Mouse (Mus musculus): ENCODE data around the gene Nprl3. TPM values are rescaled to one million over a fixed set of nuclear protein-coding genes. Genes with fewer than 3 reads are reported as not detected.

The Nprl3 gene
- polyA plus RNA-seq, 1 experiment from 2014 or later, result 45.2 TPM

GRCm38 (mm10) chr11:32197766-32198165 is 69.7 kb downstream of the Nprl3 start:
- 22% methylated on average over 3 of the region's 3 CpGs for WGBS
- Histone ChIP-seq H3K9ac (ENCODE audit: low read length) (no peak overlapping the region), H3K27me3 (ENCODE audit: control insufficient read depth, insufficient read depth, low read depth, low read length) (no peaks in the 10 kb centered on the region; the same call in 1 of the 2 replicates), H3K4me3 (ENCODE audit: low read length) (no peak overlapping the region), H3K27ac (ENCODE audit: low read length) (no peak overlapping the region), H3K36me3 (ENCODE audit: control insufficient read depth, insufficient read depth, low read length) (no peaks in the 10 kb centered on the region), H3K4me2 (ENCODE audit: low read depth, low read length) (no peak overlapping the region), H3K9me3 (ENCODE audit: control insufficient read depth, low read length) (no peaks in the 10 kb centered on the region), H3K4me1 (replicated peaks; ENCODE audit: control insufficient read depth, insufficient read depth, low read length) (no peaks in the 10 kb centered on the region)
- ATAC-seq (ENCODE audit: low read depth), result no peak

GRCm38 (mm10) chr11:32196727-32197126 is 70.8 kb downstream of the Nprl3 start:
- WGBS, result 65% methylated on average over 6 of the region's 6 CpGs
- Histone ChIP-seq H3K4me1 (replicated peaks; ENCODE audit: control insufficient read depth, insufficient read depth, low read length) (no peaks in the 10 kb centered on the region), H3K4me2 (ENCODE audit: low read depth, low read length) (no peak overlapping the region), H3K27me3 (ENCODE audit: control insufficient read depth, insufficient read depth, low read depth, low read length) (no peaks in the 10 kb centered on the region; the same call in 1 of the 2 replicates), H3K27ac (ENCODE audit: low read length) (no peak overlapping the region), H3K9me3 (ENCODE audit: control insufficient read depth, low read length) (no peaks in the 10 kb centered on the region), H3K4me3 (ENCODE audit: low read length) (no peak overlapping the region), H3K9ac (ENCODE audit: low read length) (no peak overlapping the region), H3K36me3 (ENCODE audit: control insufficient read depth, insufficient read depth, low read length) (no peaks in the 10 kb centered on the region)
- ATAC-seq (ENCODE audit: low read depth), result no peak

- 27% methylated on average over 11 of the region's 11 CpGs for WGBS
- H3K27ac ChIP-seq (ENCODE audit: low read length), result no peak overlapping the region
- no peak for ATAC-seq (ENCODE audit: low read depth)
These were observed 71.5 kb downstream of the Nprl3 start for GRCm38 (mm10) chr11:32195867-32196540.

GRCm38 (mm10) chr11:32194626-32195025 is 72.9 kb downstream of the Nprl3 start:
- Histone ChIP-seq H3K27me3 (ENCODE audit: control insufficient read depth, insufficient read depth, low read depth, low read length) (no peaks in the 10 kb centered on the region; the same call in 1 of the 2 replicates), H3K4me2 (ENCODE audit: low read depth, low read length) (no peak overlapping the region), H3K4me1 (replicated peaks; ENCODE audit: control insufficient read depth, insufficient read depth, low read length) (no peaks in the 10 kb centered on the region), H3K9me3 (ENCODE audit: control insufficient read depth, low read length) (no peaks in the 10 kb centered on the region), H3K4me3 (ENCODE audit: low read length) (no peak overlapping the region), H3K27ac (ENCODE audit: low read length) (no peak overlapping the region), H3K9ac (ENCODE audit: low read length) (no peak overlapping the region), H3K36me3 (ENCODE audit: control insufficient read depth, insufficient read depth, low read length) (no peaks in the 10 kb centered on the region)
- ATAC-seq (ENCODE audit: low read depth), result no peak
- 79% methylated on average over 5 of the region's 5 CpGs for WGBS

More at GRCm38 (mm10) chr11:32195867-32196540, 71.5 kb downstream of the Nprl3 start:
- H3K36me3 ChIP-seq (ENCODE audit: control insufficient read depth, insufficient read depth, low read length), result no peaks in the 10 kb centered on the region
- no peak overlapping the region; the same call in 1 of the 2 replicates for H3K9ac ChIP-seq (ENCODE audit: low read length)
- no peak overlapping the region for H3K4me3 ChIP-seq (ENCODE audit: low read length)
- no peak overlapping the region for H3K4me2 ChIP-seq (ENCODE audit: low read depth, low read length)
- no peaks in the 10 kb centered on the region; the same call in 1 of the 2 replicates for H3K27me3 ChIP-seq (ENCODE audit: control insufficient read depth, insufficient read depth, low read depth, low read length)
- no peaks in the 10 kb centered on the region for H3K4me1 ChIP-seq (replicated peaks; ENCODE audit: control insufficient read depth, insufficient read depth, low read length)
- no peaks in the 10 kb centered on the region for H3K9me3 ChIP-seq (ENCODE audit: control insufficient read depth, low read length)

- Histone ChIP-seq H3K9ac (ENCODE audit: low read length) (no peak overlapping the region), H3K9me3 (ENCODE audit: control insufficient read depth, low read length) (no peaks in the 10 kb centered on the region), H3K4me2 (ENCODE audit: low read depth, low read length) (no peak overlapping the region), H3K27ac (ENCODE audit: low read length) (no peak overlapping the region), H3K27me3 (ENCODE audit: control insufficient read depth, insufficient read depth, low read depth, low read length) (no peaks in the 10 kb centered on the region; the same call in 1 of the 2 replicates), H3K36me3 (ENCODE audit: control insufficient read depth, insufficient read depth, low read length) (no peaks in the 10 kb centered on the region), H3K4me1 (replicated peaks; ENCODE audit: control insufficient read depth, insufficient read depth, low read length) (no peaks in the 10 kb centered on the region), H3K4me3 (ENCODE audit: low read length) (no peak overlapping the region)
- 76% methylated on average over 10 of the region's 10 CpGs for WGBS
- no peak for ATAC-seq (ENCODE audit: low read depth)
These were observed 73.4 kb downstream of the Nprl3 start for GRCm38 (mm10) chr11:32194086-32194485.

GRCm38 (mm10) chr11:32193156-32193555 is 74.4 kb downstream of the Nprl3 start:
- Histone ChIP-seq H3K4me2 (ENCODE audit: low read depth, low read length) (no peak overlapping the region), H3K27me3 (ENCODE audit: control insufficient read depth, insufficient read depth, low read depth, low read length) (no peaks in the 10 kb centered on the region; the same call in 1 of the 2 replicates), H3K4me3 (ENCODE audit: low read length) (no peak overlapping the region), H3K9ac (ENCODE audit: low read length) (no peak overlapping the region), H3K4me1 (replicated peaks; ENCODE audit: control insufficient read depth, insufficient read depth, low read length) (no peaks in the 10 kb centered on the region), H3K9me3 (ENCODE audit: control insufficient read depth, low read length) (no peaks in the 10 kb centered on the region), H3K27ac (ENCODE audit: low read length) (no peak overlapping the region), H3K36me3 (ENCODE audit: control insufficient read depth, insufficient read depth, low read length) (no peaks in the 10 kb centered on the region)
- 80% methylated on average over 10 of the region's 10 CpGs for WGBS
- no peak for ATAC-seq (ENCODE audit: low read depth)

- WGBS, result 56% methylated on average over 13 of the region's 13 CpGs
- Histone ChIP-seq H3K36me3 (ENCODE audit: control insufficient read depth, insufficient read depth, low read length) (no peaks in the 10 kb centered on the region), H3K9ac (ENCODE audit: low read length) (no peak overlapping the region), H3K4me1 (replicated peaks; ENCODE audit: control insufficient read depth, insufficient read depth, low read length) (no peaks in the 10 kb centered on the region), H3K4me2 (ENCODE audit: low read depth, low read length) (no peak overlapping the region), H3K27me3 (ENCODE audit: control insufficient read depth, insufficient read depth, low read depth, low read length) (no peaks in the 10 kb centered on the region), H3K27ac (ENCODE audit: low read length) (no peak overlapping the region), H3K9me3 (ENCODE audit: control insufficient read depth, low read length) (no peaks in the 10 kb centered on the region), H3K4me3 (ENCODE audit: low read length) (no peak overlapping the region)
- ATAC-seq (ENCODE audit: low read depth), result no peak
These were observed 76.8 kb downstream of the Nprl3 start for GRCm38 (mm10) chr11:32190603-32191110.

GRCm38 (mm10) chr11:32190119-32190518 is 77.4 kb downstream of the Nprl3 start:
- H3K4me1 ChIP-seq (replicated peaks; ENCODE audit: control insufficient read depth, insufficient read depth, low read length), result no peaks in the 10 kb centered on the region
- no peaks in the 10 kb centered on the region for H3K9me3 ChIP-seq (ENCODE audit: control insufficient read depth, low read length)
- H3K27ac ChIP-seq (ENCODE audit: low read length), result no peak overlapping the region
- H3K4me3 ChIP-seq (ENCODE audit: low read length), result no peak overlapping the region
- 71% methylated on average over 9 of the region's 9 CpGs for WGBS
- peak; percentile 70; the same call in 1 of the 2 replicates for ATAC-seq (ENCODE audit: low read depth)
- no peaks in the 10 kb centered on the region for H3K27me3 ChIP-seq (ENCODE audit: control insufficient read depth, insufficient read depth, low read depth, low read length)
- no peaks in the 10 kb centered on the region for H3K36me3 ChIP-seq (ENCODE audit: control insufficient read depth, insufficient read depth, low read length)
- no peak overlapping the region for H3K9ac ChIP-seq (ENCODE audit: low read length)
- no peak overlapping the region for H3K4me2 ChIP-seq (ENCODE audit: low read depth, low read length)

- Histone ChIP-seq H3K4me1 (replicated peaks; ENCODE audit: control insufficient read depth, insufficient read depth, low read length) (no peaks in the 10 kb centered on the region), H3K36me3 (ENCODE audit: control insufficient read depth, insufficient read depth, low read length) (no peaks in the 10 kb centered on the region), H3K27me3 (ENCODE audit: control insufficient read depth, insufficient read depth, low read depth, low read length) (no peaks in the 10 kb centered on the region), H3K4me2 (ENCODE audit: low read depth, low read length) (no peak overlapping the region), H3K4me3 (ENCODE audit: low read length) (no peak overlapping the region), H3K27ac (ENCODE audit: low read length) (no peak overlapping the region), H3K9me3 (ENCODE audit: control insufficient read depth, low read length) (no peaks in the 10 kb centered on the region), H3K9ac (ENCODE audit: low read length) (no peak overlapping the region)
- no peak for ATAC-seq (ENCODE audit: low read depth)
- WGBS, result 59% methylated on average over 5 of the region's 5 CpGs
These were observed 78.1 kb downstream of the Nprl3 start for GRCm38 (mm10) chr11:32189434-32189833.

All from lung, embryonic 16.5 days (tissue).